Mouse (Mus musculus) neural tube, embryonic 13.5 days (tissue): ENCODE results near the gene Robo1. TPM values are rescaled to one million over a fixed set of nuclear protein-coding genes. Genes with fewer than 3 reads are reported as not detected.

ENCODE experiments used
- ATAC-seq: fragments of 200-750 bp; cut with Nextera tagmentation; 2 replicates; pipeline ENCODE4 v1.8.0; 2017; ENCODE audit warnings: low read depth, mild to moderate bottlenecking, moderate TSS enrichment, moderate library complexity
- H3K27ac ChIP-seq: fragments of 300-500 bp; sonication (generic); replicated peaks from 2 replicates; pipeline ENCODE4 v1.5.1; 2015; ENCODE audit warnings: moderate library complexity, mild to moderate bottlenecking, inconsistent platforms
- H3K27me3 ChIP-seq: fragments of 300-500 bp; sonication (generic); 2 replicates; pipeline ENCODE4 v1.6.1; 2015; ENCODE audit warnings: mild to moderate bottlenecking, inconsistent platforms
- H3K36me3 ChIP-seq: fragments of 300-500 bp; sonication (generic); 2 replicates; pipeline ENCODE4 v1.6.1; 2015; ENCODE audit warnings: mild to moderate bottlenecking, inconsistent platforms
- H3K4me1 ChIP-seq: fragments of 300-500 bp; sonication (generic); replicated peaks from 2 replicates; pipeline ENCODE4 v1.6.1; 2015; ENCODE audit warnings: inconsistent platforms
- H3K4me2 ChIP-seq: fragments of 300-500 bp; sonication (generic); 2 replicates; pipeline ENCODE4 v1.6.1; 2015; ENCODE audit warnings: inconsistent platforms, mild to moderate bottlenecking, moderate library complexity
- H3K4me3 ChIP-seq: fragments of 300-500 bp; sonication (generic); 2 replicates; pipeline ENCODE4 v1.5.1; 2015; ENCODE audit warnings: mild to moderate bottlenecking, inconsistent platforms
- H3K9ac ChIP-seq: fragments of 300-500 bp; sonication (generic); 2 replicates; pipeline ENCODE4 v1.6.1; 2015; ENCODE audit warnings: moderate library complexity, mild to moderate bottlenecking, inconsistent platforms
- H3K9me3 ChIP-seq: fragments of 300-500 bp; sonication (generic); 2 replicates; pipeline ENCODE4 v1.6.1; 2016; ENCODE audit warnings: inconsistent platforms
- WGBS: fragments of 180-500 bp; shearing (Covaris S2); methylation state at CpG from one replicate; pipeline ENCODE4 v1.1.7; 2015; 5-methylcytosine and 5-hydroxymethylcytosine counted together
- polyA plus RNA-seq: library from polyadenylated mRNA; unstranded; fragments of >200 nt; fragmentation: Nextera tagmentation; extraction: Ambion mirVana; gene quantifications from 2 replicates; pipeline ENCODE4 v1.2.1, GENCODE M21; 2015

Robo1 gene
- polyA plus RNA-seq, 1 experiment from 2014 or later, result 44.1 TPM

DNA sequence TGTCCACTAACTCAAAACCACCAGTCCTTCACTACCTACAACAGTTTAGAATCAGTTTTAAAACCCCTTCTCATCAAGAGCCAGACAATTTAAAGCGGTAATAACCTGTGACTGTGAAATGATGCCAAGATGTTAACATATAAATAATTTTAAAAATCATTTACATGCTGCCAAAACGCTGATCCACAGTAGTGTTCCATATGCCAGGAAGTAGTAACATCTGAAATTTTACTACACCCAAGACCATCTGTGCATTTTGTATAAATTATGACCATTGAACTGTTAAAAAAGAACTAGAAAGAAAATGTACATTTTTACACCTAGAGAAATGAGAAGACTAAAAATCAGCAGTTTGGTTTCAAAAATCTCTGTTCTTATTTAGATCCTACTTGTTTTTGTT lies 600.8 kb downstream of the Robo1 start:
- ATAC-seq, result no peak

DNA sequence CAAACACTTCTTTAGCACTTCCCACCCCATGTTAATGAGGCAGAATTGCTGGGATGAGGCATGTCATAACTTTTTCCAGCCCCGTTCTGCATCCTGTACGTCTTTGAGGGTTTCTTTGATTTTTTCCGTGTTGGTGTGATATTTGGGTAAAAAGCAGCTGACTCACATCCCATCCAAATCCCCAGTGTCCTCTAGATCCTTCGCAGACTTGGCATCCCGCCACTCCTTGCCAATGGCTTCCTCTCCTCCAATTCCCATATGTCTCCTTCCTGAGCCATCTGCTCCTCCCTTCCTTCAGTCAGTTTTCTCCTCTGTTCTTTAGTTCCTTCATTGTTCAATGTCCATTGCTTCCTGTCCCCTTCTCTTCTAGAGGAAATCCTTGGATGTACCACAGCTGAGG lies 605.0 kb downstream of the Robo1 start:
- H3K4me3 ChIP-seq, result no peak overlapping the region
- no peak overlapping the region for H3K4me2 ChIP-seq
- ATAC-seq, result no peak; the same call in 1 of the 2 replicates
- peaks cover 24% of the 10 kb centered on the region for H3K4me1 ChIP-seq
- H3K9ac ChIP-seq, result no peak overlapping the region
- no peaks in the 10 kb centered on the region for H3K36me3 ChIP-seq
- peak overlapping the region; percentile 64 for H3K27ac ChIP-seq
- no peaks in the 10 kb centered on the region for H3K27me3 ChIP-seq
- no peaks in the 10 kb centered on the region for H3K9me3 ChIP-seq
- 27% methylated on average over 5 of the region's 5 CpGs for WGBS

More for the DNA sequence above, 600.8 kb downstream of the Robo1 start:
- Histone ChIP-seq H3K4me2 (no peak overlapping the region), H3K9me3 (no peaks in the 10 kb centered on the region), H3K27ac (no peak overlapping the region), H3K4me1 (peaks cover 11% of the 10 kb centered on the region), H3K9ac (no peak overlapping the region), H3K36me3 (no peaks in the 10 kb centered on the region), H3K27me3 (no peaks in the 10 kb centered on the region), H3K4me3 (no peak overlapping the region)
- WGBS, result 58% methylated on average over 2 of the region's 2 CpGs

DNA sequence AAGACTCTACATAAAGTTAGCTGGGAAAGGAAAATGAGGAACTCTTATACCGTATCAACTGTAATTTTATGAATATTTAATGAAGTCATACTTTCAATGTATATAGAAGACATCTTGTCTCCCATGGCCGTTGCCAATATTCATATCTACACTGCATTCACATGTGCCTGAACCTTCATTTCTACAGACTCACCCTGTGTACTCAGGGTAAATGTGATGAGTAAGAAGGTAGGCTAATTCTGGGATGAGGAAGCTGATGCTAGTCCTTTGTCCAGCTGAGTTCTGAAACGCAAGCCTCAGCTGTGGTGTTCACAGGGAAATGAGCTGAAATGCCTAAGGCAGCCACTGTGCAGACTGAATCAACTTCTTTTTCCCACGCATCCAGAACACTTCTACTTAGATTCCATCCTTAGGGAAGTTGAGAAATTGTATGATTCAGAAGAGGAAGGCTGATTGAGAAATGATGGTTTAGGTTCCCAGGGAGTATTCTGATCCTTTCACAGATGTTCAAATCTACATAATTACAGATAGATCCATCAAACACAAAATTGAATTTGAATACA lies 606.0 kb downstream of the Robo1 start:
- no peaks in the 10 kb centered on the region for H3K9me3 ChIP-seq
- 0 out of 2 replicates have a peak overlapping the region, but pooled peaks have one; percentile 29 for H3K27ac ChIP-seq
- ATAC-seq, result peak; percentile 61
- no peak overlapping the region for H3K4me2 ChIP-seq
- no peak overlapping the region for H3K4me3 ChIP-seq
- peaks cover 24% of the 10 kb centered on the region for H3K4me1 ChIP-seq
- no peak overlapping the region for H3K9ac ChIP-seq
- H3K27me3 ChIP-seq, result no peaks in the 10 kb centered on the region
- H3K36me3 ChIP-seq, result no peaks in the 10 kb centered on the region
- 58% methylated on average over 4 of the region's 4 CpGs for WGBS

DNA sequence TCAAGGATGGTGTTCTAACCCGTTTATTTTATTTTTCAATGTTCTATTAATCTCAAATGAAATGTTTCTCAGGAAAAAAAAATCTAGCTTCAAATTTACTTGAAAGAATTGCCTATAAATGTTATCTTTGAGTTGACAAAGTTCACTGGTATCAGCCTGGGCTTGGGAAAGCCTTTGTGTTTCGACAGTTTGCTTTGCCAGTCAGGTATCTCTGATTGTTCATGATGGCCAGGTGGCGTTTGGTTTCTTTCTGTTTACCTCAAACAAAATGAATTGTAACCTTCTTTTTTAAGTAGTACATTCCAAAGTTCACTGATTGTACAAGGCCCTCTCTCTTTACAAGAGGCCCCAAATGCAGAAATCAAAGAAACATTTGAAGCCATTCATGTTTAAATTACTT lies 611.9 kb downstream of the Robo1 start:
- Histone ChIP-seq H3K4me3 (no peak overlapping the region), H3K9me3 (no peaks in the 10 kb centered on the region), H3K27me3 (no peaks in the 10 kb centered on the region), H3K9ac (no peak overlapping the region), H3K4me1 (peaks cover 42% of the 10 kb centered on the region), H3K36me3 (no peaks in the 10 kb centered on the region), H3K27ac (no peak overlapping the region), H3K4me2 (no peak overlapping the region)
- ATAC-seq, result no peak
- 81% methylated on average over 3 of the region's 3 CpGs for WGBS

DNA sequence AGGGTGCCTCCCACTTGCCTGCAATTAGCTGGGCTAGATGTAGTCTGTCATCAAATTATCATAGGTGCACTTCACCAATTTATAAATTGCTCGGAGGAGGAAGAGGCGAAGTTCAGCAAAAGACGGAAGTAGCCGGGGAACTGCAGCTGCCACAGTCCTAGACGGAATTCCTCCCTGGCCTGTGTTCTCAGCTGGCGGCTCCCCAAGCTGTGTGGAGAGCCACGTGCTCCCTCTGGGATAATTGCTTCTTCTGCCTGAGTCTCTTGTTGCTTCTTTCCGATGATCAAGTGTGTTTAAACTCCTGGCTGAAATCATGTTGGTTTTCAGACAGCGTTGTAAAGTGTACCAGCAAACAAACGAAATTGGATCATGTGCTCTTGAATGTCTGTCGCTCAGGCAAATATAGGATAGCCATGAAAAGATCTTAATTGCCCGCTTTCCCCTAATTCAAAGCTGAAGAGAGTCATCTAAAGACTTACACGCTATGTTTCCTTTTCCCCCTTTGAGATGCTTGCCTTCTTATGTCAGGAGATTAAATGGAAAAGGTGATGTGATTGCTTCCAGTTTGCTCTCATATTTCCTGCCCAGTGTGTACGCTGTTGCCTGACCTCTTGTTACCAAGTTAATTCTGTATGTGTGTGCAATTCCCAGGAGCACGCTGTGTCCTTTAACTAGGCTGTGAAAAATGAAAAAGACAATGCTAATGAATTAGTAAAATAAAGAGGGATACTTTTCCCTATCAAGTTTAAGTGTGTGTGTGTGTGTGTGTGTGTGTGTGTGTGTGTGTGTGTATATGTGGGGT lies 616.5 kb downstream of the Robo1 start:
- peak; percentile 84; the same call in 1 of the 2 replicates for ATAC-seq
- WGBS, result 16% methylated on average over 15 of the region's 15 CpGs
- no peaks in the 10 kb centered on the region for H3K27me3 ChIP-seq
- no peaks in the 10 kb centered on the region for H3K36me3 ChIP-seq
- H3K4me3 ChIP-seq, result peak overlapping the region; percentile 3; the same call in 1 of the 2 replicates
- peak overlapping the region; percentile 42 for H3K4me2 ChIP-seq
- H3K9me3 ChIP-seq, result no peaks in the 10 kb centered on the region
- H3K9ac ChIP-seq, result no peak overlapping the region
- peaks cover 54% of the 10 kb centered on the region for H3K4me1 ChIP-seq
- peak overlapping the region; percentile 9; the same call in 1 of the 2 replicates for H3K27ac ChIP-seq

DNA sequence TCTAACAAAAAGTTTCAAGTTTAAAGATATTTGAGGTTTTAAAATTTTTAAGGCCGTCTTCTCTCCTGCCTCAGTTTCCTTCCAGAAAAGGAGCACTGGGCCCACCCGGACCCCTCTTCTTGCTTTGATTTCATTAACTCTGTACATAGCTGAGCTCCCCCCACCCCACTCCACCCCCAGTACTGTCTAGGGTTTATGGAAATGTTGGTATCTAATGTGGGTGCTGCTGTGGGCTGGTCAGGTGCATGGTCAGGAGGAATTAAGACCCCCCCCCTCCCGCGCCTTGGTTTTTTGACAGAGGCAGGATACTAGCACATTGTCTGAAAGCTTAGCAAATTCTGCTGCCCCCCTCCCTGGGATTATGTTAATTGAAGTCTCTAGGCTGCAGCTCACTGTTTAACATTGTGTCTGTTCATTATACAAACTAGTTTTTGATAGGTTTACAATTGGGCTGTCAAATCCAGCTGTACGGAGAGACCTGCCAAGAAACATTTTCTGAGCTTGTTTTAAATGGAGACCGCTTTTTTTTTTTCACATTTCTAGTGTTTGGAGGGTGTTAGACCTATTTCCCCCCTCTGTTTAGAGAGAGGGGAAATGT lies 620.5 kb downstream of the Robo1 start:
- no peak overlapping the region for H3K27ac ChIP-seq
- H3K36me3 ChIP-seq, result no peaks in the 10 kb centered on the region
- H3K4me3 ChIP-seq, result no peak overlapping the region
- H3K4me2 ChIP-seq, result no peak overlapping the region
- 76% methylated on average over 6 of the region's 6 CpGs for WGBS
- no peaks in the 10 kb centered on the region for H3K27me3 ChIP-seq
- ATAC-seq, result no peak
- H3K9me3 ChIP-seq, result no peaks in the 10 kb centered on the region
- no peak overlapping the region for H3K9ac ChIP-seq
- H3K4me1 ChIP-seq, result peaks cover 29% of the 10 kb centered on the region

DNA sequence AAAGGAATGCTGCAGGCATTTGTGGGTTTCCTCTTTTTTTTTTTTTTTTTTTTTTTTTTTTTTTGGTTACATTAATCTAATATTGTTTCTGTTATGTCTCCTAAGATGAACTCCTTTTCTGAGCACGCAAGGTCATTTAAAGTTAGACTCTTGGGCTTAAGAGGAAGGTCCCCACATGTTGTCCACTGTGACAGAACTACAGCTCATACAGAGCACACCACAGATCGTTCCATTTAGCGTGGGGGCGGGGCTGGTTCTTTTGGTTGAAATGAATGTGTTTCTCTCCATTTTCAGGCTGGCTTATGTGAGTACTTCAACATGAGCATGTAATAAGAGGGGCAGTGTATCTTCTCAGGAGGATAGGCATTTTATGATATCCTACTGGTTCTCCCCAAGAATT lies 622.8 kb downstream of the Robo1 start:
- Histone ChIP-seq H3K27ac (no peak overlapping the region), H3K36me3 (peaks cover 5% of the 10 kb centered on the region; the same call in 1 of the 2 replicates), H3K4me1 (peaks cover 11% of the 10 kb centered on the region; the same call in 1 of the 2 replicates), H3K27me3 (no peaks in the 10 kb centered on the region), H3K4me3 (no peak overlapping the region), H3K9ac (no peak overlapping the region), H3K4me2 (no peak overlapping the region), H3K9me3 (no peaks in the 10 kb centered on the region)
- no peak for ATAC-seq
- WGBS, result 78% methylated on average over 4 of the region's 4 CpGs

DNA sequence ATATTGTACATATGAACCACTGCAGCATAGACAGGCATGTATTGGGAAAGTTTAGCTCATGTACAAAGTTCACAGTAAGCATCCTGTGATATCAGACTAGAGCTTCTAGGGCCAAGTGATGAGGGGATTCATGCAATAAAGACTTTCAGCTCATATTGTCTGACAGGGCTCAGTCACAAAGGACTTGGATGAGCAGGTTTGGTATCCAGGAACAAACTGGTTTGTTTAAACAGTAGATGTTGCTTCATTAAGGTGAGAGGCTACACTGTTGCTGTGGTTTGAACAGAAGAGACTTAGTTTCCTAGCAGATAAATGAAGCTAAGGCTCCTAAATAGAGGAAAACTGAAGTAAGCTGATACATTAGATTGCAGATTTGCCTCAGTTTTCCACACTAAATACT lies 626.8 kb downstream of the Robo1 start:
- no peak overlapping the region for H3K4me2 ChIP-seq
- H3K4me1 ChIP-seq, result peaks cover 7% of the 10 kb centered on the region
- no peaks in the 10 kb centered on the region for H3K27me3 ChIP-seq
- H3K9me3 ChIP-seq, result no peaks in the 10 kb centered on the region
- H3K36me3 ChIP-seq, result peaks cover 5% of the 10 kb centered on the region; the same call in 1 of the 2 replicates
- no peak for ATAC-seq
- H3K9ac ChIP-seq, result no peak overlapping the region
- no peak overlapping the region for H3K4me3 ChIP-seq
- no peak overlapping the region for H3K27ac ChIP-seq

DNA sequence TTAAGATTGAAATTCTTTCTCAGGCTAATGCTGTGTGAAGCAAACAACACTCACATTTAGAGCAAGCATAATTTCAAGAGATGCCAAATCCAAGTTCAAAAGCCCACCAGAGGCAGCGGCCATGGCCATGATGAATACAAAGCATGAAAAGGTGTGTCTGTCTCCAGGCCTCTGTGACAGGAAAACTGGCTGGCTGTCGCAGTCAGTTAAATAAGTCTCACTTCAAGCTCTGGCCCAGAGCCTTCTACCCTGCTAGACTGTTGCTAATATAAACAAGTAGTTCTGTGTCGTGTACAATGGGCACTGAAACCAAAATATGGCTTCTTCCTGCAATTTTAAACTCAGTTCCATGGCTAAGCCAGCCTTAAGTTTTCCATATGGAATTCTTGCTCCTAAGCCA lies 629.1 kb downstream of the Robo1 start:
- ATAC-seq, result no peak
- 61% methylated on average over 3 of the region's 3 CpGs for WGBS

DNA sequence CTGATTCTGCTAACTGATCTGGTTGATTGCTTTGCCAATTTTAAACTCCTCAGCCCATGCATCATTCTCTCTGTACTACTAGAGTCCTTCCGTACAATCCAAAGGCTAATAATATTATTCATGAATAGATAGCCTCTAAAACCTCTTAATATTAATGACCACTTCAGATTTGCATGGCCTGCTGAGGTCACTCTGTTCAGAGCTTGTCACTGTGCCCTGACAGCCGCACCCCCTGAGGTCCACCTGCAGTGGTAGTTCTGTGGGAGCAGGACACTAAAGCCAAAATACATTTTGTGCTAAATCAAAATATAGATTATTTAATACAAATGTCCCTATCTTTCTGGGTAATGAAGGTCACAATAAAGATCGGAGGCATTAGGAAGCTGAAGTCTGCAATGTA lies 631.8 kb downstream of the Robo1 start:
- Histone ChIP-seq H3K9ac (no peak overlapping the region), H3K9me3 (no peaks in the 10 kb centered on the region), H3K27me3 (no peaks in the 10 kb centered on the region), H3K36me3 (no peaks in the 10 kb centered on the region), H3K4me1 (peaks cover 18% of the 10 kb centered on the region), H3K4me3 (no peak overlapping the region), H3K27ac (no peak overlapping the region), H3K4me2 (no peak overlapping the region)
- ATAC-seq, result peak; percentile 56; the same call in 1 of the 2 replicates
- WGBS, result 59% methylated on average over 3 of the region's 3 CpGs

More for the DNA sequence above, 629.1 kb downstream of the Robo1 start:
- H3K27ac ChIP-seq, result no peak overlapping the region
- peaks cover 5% of the 10 kb centered on the region; the same call in 1 of the 2 replicates for H3K36me3 ChIP-seq
- no peaks in the 10 kb centered on the region for H3K9me3 ChIP-seq
- no peak overlapping the region for H3K4me3 ChIP-seq
- H3K4me2 ChIP-seq, result no peak overlapping the region
- H3K27me3 ChIP-seq, result no peaks in the 10 kb centered on the region
- no peak overlapping the region for H3K9ac ChIP-seq
- peaks cover 18% of the 10 kb centered on the region for H3K4me1 ChIP-seq

DNA sequence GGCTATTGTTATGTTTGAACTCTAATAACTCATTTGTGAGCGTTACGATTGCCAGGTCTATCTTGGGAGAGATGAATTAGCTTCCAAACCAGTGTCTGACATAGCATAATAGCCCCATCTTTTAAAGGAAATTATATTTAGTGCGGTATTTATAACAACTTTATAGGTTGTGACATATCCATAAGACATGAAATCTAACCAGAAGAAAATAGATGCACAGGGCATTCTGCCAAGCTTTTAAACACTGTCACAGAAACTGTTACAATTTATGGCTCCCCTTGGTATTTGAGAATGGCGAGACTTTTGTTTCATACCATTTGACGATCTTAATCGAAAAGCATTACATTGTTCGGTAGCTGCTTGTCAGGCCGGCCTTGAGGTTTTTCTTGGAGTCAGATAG lies 632.7 kb downstream of the Robo1 start:
- H3K27me3 ChIP-seq, result no peaks in the 10 kb centered on the region
- 37% methylated on average over 8 of the region's 8 CpGs for WGBS
- H3K27ac ChIP-seq, result no peak overlapping the region
- H3K9me3 ChIP-seq, result no peaks in the 10 kb centered on the region
- no peak overlapping the region for H3K9ac ChIP-seq
- no peak overlapping the region for H3K4me2 ChIP-seq
- H3K4me1 ChIP-seq, result peaks cover 18% of the 10 kb centered on the region
- no peak overlapping the region for H3K4me3 ChIP-seq
- no peak for ATAC-seq
- H3K36me3 ChIP-seq, result no peaks in the 10 kb centered on the region

DNA sequence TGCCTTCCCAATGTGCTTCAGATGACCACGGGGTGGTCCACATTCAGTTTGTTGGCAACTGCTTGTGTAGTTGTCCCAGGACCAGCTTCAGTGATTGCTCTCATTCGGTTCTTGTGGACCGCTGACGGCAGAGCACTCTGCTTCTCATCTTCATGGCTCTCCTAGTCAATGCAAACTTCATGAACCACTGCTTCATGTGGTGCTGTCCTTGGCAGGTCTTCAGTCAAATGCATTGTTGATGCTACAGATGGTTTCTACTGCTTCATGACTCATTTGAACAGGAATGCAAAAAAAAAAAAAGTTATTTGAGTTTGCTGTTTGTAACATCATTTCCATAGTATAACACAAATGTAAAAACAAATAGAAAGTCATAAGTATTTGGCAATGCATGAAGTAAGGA lies 636.3 kb downstream of the Robo1 start:
- WGBS, result 90% methylated on average over 4 of the region's 4 CpGs
- no peak overlapping the region for H3K9ac ChIP-seq
- H3K4me2 ChIP-seq, result no peak overlapping the region
- H3K36me3 ChIP-seq, result no peaks in the 10 kb centered on the region
- H3K4me3 ChIP-seq, result no peak overlapping the region
- H3K9me3 ChIP-seq, result no peaks in the 10 kb centered on the region
- ATAC-seq, result no peak
- H3K27ac ChIP-seq, result no peak overlapping the region
- H3K27me3 ChIP-seq, result no peaks in the 10 kb centered on the region
- peaks cover 15% of the 10 kb centered on the region for H3K4me1 ChIP-seq
